Mouse (Mus musculus): ENCODE measurements around the gene Igf1r. TPM values are rescaled to one million over a fixed set of nuclear protein-coding genes. Genes with fewer than 3 reads are reported as not detected.
A peak's percentile ranks its signal among the peaks of the same experiment; 100 is the strongest.

Igf1r gene
- polyA plus RNA-seq, 1 experiment from 2014 or later = 17.2 TPM

DNA sequence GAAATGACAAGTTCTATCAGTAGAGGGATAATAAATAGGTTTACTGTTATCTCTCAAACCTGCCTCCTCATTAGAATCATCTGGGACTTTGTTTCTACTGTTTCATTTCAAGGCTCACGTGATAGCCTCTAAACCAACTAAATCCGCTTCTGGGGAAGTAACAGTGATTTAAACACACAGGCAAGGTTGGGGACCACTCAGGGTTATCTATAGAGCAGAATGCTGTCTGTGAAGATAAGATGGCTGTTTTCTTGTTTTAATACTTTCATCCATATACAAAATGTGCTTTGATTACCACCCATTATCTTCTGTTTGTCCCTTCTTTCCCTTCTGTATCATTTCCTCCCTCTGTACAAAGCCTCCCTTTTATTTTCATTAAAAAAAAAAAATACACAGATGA lies 172.7 kb downstream of the Igf1r start:
- DNase-seq (ENCODE audit: low spot score) (no peak), ATAC-seq (ENCODE audit: insufficient read depth, low FRiP score, low TSS enrichment) (no peak)

DNA sequence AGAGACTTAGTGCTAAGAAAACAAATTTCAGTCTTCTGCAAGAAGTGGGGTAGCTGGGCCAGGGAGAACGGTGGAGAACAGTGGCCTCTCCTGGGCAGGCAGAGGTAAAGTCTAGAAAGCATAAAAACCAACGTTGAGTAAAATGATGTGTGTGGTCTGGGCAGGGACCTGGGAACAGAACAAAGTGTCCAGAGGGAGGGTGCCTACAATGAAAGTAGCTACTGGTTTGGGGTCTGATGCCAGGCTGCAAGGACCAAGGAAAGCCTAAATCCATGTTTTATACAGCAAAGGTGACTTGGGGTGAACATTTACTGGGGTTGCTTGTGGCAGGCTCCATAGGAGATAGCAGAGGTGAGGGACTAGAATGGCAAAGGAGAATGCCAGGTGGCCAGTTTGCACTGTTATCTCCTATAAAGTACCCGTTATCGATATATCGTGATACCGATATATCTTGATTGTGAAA lies 175.2 kb downstream of the Igf1r start:
- no peak for DNase-seq (ENCODE audit: low spot score)
- no peak overlapping the region for H3K9ac ChIP-seq (ENCODE audit: low read length)
- WGBS = 39% methylated on average over 6 of the region's 6 CpGs

More for the DNA sequence above, 172.7 kb downstream of the Igf1r start:
- Histone ChIP-seq H3K9ac (ENCODE audit: low read length) (no peak overlapping the region), H3K27ac (ENCODE audit: low read depth, low read length) (no peak overlapping the region), H3K27me3 (ENCODE audit: control insufficient read depth, insufficient read depth, low read length) (no peaks in the 10 kb centered on the region), H3K4me1 (ENCODE audit: control insufficient read depth, insufficient read depth, low read length) (peaks cover 6% of the 10 kb centered on the region), H3K4me2 (ENCODE audit: low read depth) (no peak overlapping the region), H3K36me3 (ENCODE audit: control insufficient read depth, insufficient read depth, low read length) (no peaks in the 10 kb centered on the region), H3K4me3 (ENCODE audit: low read depth, low read length) (no peak overlapping the region), H3K9me3 (ENCODE audit: control insufficient read depth, low read length) (no peaks in the 10 kb centered on the region)
- 81% methylated on average over 2 of the region's 2 CpGs for WGBS

DNA sequence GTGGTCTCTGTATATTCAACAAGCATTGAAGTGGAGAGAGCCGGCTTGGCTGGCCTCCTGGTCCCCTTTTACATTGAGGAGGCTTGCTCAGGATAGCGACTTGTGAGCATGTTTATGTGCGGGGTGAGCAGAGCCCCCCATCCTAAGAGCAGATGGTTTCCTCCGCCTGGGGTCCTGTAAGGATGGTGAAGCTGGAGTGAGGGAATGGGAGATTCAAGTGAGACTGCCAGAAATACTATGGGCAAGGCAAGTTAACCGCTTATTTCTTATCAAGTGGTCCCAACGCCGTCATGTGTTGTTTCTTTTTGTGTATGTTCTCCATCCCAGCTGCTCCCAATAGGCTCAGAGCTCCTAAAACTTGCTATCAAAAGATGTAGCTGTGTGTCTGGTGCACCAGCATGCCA lies 175.6 kb downstream of the Igf1r start:
- peak; percentile 24 for DNase-seq (ENCODE audit: low spot score)
- no peak overlapping the region; the same call in 1 of the 2 replicates for H3K27ac ChIP-seq (ENCODE audit: low read depth, low read length)
- WGBS = 12% methylated on average over 7 of the region's 7 CpGs
- peak overlapping the region; percentile 56 for H3K9ac ChIP-seq (ENCODE audit: low read length)
- no peaks in the 10 kb centered on the region for H3K9me3 ChIP-seq (ENCODE audit: control insufficient read depth, low read length)
- H3K4me2 ChIP-seq (ENCODE audit: low read depth) = peak overlapping the region; percentile 72
- H3K4me1 ChIP-seq (ENCODE audit: control insufficient read depth, insufficient read depth, low read length) = peaks cover 11% of the 10 kb centered on the region
- no peaks in the 10 kb centered on the region for H3K27me3 ChIP-seq (ENCODE audit: control insufficient read depth, insufficient read depth, low read length)
- no peaks in the 10 kb centered on the region for H3K36me3 ChIP-seq (ENCODE audit: control insufficient read depth, insufficient read depth, low read length)
- no peak for ATAC-seq (ENCODE audit: insufficient read depth, low FRiP score, low TSS enrichment)
- peak overlapping the region; percentile 68 for H3K4me3 ChIP-seq (ENCODE audit: low read depth, low read length)

More for the DNA sequence above, 175.2 kb downstream of the Igf1r start:
- Histone ChIP-seq H3K4me3 (ENCODE audit: low read depth, low read length) (no peak overlapping the region), H3K4me2 (ENCODE audit: low read depth) (no peak overlapping the region; the same call in 1 of the 2 replicates), H3K36me3 (ENCODE audit: control insufficient read depth, insufficient read depth, low read length) (no peaks in the 10 kb centered on the region), H3K27me3 (ENCODE audit: control insufficient read depth, insufficient read depth, low read length) (no peaks in the 10 kb centered on the region), H3K27ac (ENCODE audit: low read depth, low read length) (no peak overlapping the region), H3K9me3 (ENCODE audit: control insufficient read depth, low read length) (no peaks in the 10 kb centered on the region), H3K4me1 (ENCODE audit: control insufficient read depth, insufficient read depth, low read length) (peaks cover 11% of the 10 kb centered on the region)
- no peak for ATAC-seq (ENCODE audit: insufficient read depth, low FRiP score, low TSS enrichment)

DNA sequence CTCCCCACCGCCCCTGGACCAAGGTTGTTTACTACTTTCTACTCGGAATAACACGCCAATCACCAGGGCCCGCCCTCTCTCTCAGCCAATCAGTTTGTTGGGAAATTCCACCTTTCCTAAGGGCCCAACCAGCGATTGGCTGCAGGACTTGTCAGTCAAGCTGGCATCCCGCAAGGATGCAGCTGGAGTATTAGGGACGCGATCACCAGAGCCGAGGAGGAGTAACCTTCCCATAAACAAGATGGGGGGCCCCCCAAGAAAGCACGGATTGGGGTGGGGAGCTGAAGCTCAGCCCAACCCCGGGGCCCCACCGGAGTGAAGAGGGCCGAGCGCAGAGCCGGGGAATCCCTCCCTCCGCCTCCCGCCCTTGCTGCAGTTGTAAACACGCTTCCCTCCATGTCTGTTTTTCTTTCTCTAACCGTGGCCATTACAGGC lies 176.5 kb downstream of the Igf1r start:
- Histone ChIP-seq H3K27me3 (ENCODE audit: control insufficient read depth, insufficient read depth, low read length) (no peaks in the 10 kb centered on the region), H3K9me3 (ENCODE audit: control insufficient read depth, low read length) (no peaks in the 10 kb centered on the region), H3K4me1 (ENCODE audit: control insufficient read depth, insufficient read depth, low read length) (peaks cover 11% of the 10 kb centered on the region), H3K4me2 (ENCODE audit: low read depth) (peak overlapping the region; percentile 72), H3K27ac (ENCODE audit: low read depth, low read length) (peak overlapping the region; percentile 71), H3K9ac (ENCODE audit: low read length) (peak overlapping the region; percentile 56), H3K36me3 (ENCODE audit: control insufficient read depth, insufficient read depth, low read length) (no peaks in the 10 kb centered on the region), H3K4me3 (ENCODE audit: low read depth, low read length) (peak overlapping the region; percentile 68)
- peak; percentile 92 for ATAC-seq (ENCODE audit: insufficient read depth, low FRiP score, low TSS enrichment)
- under 1% methylated on average over 19 of the region's 19 CpGs for WGBS
- peak; percentile 98 for DNase-seq (ENCODE audit: low spot score)

DNA sequence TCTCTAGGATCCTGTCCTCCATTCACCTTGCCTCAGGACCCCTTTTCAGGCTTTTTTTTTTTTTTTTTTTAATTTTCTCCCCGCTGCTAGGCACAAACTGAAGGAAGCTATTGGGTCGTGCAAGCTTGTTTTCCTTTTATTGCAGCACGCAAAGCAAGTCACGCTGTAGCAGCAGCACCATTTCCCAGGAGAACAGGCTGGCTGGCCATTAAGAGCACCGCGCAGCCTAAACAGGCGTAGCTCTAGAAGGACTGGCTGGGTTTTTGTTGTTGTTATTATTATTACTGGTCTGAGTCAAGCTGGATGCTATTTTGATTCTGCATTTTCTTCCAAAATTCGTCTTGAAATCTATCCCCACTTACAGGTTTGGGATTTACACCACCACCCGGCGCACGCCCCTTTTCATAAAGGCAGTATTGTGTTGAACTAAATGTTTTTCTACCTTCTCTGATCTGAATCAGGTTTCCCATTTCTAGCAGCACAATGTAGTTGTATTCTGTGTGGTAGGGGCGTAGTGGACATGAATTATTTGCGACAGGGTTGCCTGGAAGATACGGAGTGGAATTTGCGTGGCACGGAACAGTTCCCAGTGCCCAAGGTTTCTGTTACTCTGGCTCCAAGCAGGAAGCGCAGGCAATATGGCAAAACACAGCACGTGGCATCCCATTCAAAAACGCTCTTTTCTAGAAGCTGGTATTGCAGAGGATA lies 177.1 kb downstream of the Igf1r start:
- ATAC-seq (ENCODE audit: insufficient read depth, low FRiP score, low TSS enrichment) (peak; percentile 55), DNase-seq (ENCODE audit: low spot score) (peak; percentile 91)
- no peaks in the 10 kb centered on the region for H3K9me3 ChIP-seq (ENCODE audit: control insufficient read depth, low read length)
- H3K4me3 ChIP-seq (ENCODE audit: low read depth, low read length) = peak overlapping the region; percentile 68
- H3K27me3 ChIP-seq (ENCODE audit: control insufficient read depth, insufficient read depth, low read length) = no peaks in the 10 kb centered on the region
- 2% methylated on average over 19 of the region's 19 CpGs for WGBS
- H3K36me3 ChIP-seq (ENCODE audit: control insufficient read depth, insufficient read depth, low read length) = no peaks in the 10 kb centered on the region
- peak overlapping the region; percentile 72 for H3K4me2 ChIP-seq (ENCODE audit: low read depth)
- peaks cover 11% of the 10 kb centered on the region for H3K4me1 ChIP-seq (ENCODE audit: control insufficient read depth, insufficient read depth, low read length)
- peak overlapping the region; percentile 71 for H3K27ac ChIP-seq (ENCODE audit: low read depth, low read length)
- H3K9ac ChIP-seq (ENCODE audit: low read length) = peak overlapping the region; percentile 56

DNA sequence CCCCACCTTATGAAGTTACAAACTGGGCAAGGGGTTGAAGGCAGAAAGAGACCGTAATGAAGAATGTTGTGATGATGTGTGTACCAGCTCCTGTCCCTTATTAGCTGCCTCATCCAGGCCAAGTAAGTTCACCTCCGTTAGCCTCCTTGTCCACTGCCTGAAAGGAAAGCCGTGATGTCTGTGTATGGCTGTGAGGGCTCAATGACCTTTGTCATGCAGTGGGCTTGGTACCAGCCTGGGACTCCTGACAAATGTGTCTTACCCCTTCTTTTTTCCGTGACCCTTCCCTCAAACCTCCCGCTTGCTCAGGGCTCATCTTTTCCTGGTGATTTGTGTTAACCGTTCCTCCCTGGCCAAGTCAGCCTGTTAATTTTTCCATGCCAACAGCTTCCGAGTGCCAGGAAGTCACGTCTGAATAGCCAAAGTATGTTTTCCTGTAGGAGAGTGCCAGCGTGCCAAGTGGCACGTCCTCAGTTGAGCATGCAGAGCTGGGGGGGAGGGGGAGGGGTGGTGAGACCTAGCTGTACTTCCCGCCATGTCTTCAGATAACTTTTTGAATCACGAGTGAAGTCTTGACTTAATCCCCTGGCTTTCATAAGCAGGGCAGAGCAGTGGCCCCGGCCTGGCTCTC lies 178.4 kb downstream of the Igf1r start:
- no peaks in the 10 kb centered on the region for H3K36me3 ChIP-seq (ENCODE audit: control insufficient read depth, insufficient read depth, low read length)
- H3K4me2 ChIP-seq (ENCODE audit: low read depth) = no peak overlapping the region
- WGBS = 76% methylated on average over 13 of the region's 13 CpGs
- no peak overlapping the region for H3K4me3 ChIP-seq (ENCODE audit: low read depth, low read length)
- H3K27ac ChIP-seq (ENCODE audit: low read depth, low read length) = no peak overlapping the region
- H3K9ac ChIP-seq (ENCODE audit: low read length) = no peak overlapping the region
- no peaks in the 10 kb centered on the region for H3K9me3 ChIP-seq (ENCODE audit: control insufficient read depth, low read length)
- no peak for ATAC-seq (ENCODE audit: insufficient read depth, low FRiP score, low TSS enrichment)
- no peaks in the 10 kb centered on the region for H3K27me3 ChIP-seq (ENCODE audit: control insufficient read depth, insufficient read depth, low read length)
- DNase-seq (ENCODE audit: low spot score) = no peak
- peaks cover 11% of the 10 kb centered on the region for H3K4me1 ChIP-seq (ENCODE audit: control insufficient read depth, insufficient read depth, low read length)

DNA sequence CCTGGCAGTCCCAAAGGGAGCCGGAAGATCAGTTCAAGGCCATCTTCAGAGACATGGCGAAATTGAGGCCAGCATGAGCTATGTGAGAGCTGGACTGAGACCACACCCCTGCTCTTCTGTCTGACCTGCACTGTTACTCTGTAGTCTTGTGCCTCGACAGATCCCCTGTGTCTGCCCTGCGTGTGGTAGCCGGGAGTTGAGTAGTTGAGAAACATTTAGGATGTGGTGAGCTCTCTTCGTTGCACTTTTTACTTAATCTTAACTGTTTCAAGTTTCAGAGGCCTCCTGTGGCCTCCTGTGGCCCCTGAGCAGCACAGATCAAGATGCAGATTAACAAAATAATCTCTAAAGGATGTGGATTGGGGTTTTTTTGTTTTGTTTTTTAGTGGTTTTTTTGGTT lies 181.1 kb downstream of the Igf1r start:
- no peak for DNase-seq (ENCODE audit: low spot score)
- Histone ChIP-seq H3K27me3 (ENCODE audit: control insufficient read depth, insufficient read depth, low read length) (no peaks in the 10 kb centered on the region), H3K4me1 (ENCODE audit: control insufficient read depth, insufficient read depth, low read length) (peaks cover 6% of the 10 kb centered on the region; the same call in 1 of the 2 replicates), H3K9me3 (ENCODE audit: control insufficient read depth, low read length) (no peaks in the 10 kb centered on the region), H3K4me2 (ENCODE audit: low read depth) (no peak overlapping the region), H3K27ac (ENCODE audit: low read depth, low read length) (no peak overlapping the region), H3K4me3 (ENCODE audit: low read depth, low read length) (no peak overlapping the region), H3K36me3 (ENCODE audit: control insufficient read depth, insufficient read depth, low read length) (no peaks in the 10 kb centered on the region; the same call in 1 of the 2 replicates), H3K9ac (ENCODE audit: low read length) (no peak overlapping the region)
- no peak for ATAC-seq (ENCODE audit: insufficient read depth, low FRiP score, low TSS enrichment)
- 47% methylated on average over 6 of the region's 6 CpGs for WGBS

DNA sequence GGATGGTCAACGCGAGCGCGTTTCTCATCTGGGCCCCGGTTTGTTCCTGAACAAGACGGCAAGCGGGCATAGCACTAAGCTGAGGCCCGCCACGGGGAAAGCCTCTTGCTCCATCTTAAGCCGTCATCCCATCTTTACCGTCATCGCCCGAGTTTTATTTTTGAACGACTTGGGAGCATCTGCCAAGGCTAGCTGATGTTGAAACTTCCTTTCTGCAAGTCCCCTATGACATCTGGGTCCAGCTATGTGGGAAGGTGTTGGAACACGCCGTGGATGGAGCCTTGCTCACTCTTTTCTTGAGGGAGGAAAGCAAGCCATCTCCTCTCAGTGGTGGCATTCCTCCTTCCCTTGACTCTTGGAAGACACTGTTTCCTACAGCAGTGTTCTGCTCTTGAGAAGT lies 182.3 kb downstream of the Igf1r start:
- H3K4me1 ChIP-seq (ENCODE audit: control insufficient read depth, insufficient read depth, low read length) = peaks cover 6% of the 10 kb centered on the region; the same call in 1 of the 2 replicates
- H3K27ac ChIP-seq (ENCODE audit: low read depth, low read length) = no peak overlapping the region
- ATAC-seq (ENCODE audit: insufficient read depth, low FRiP score, low TSS enrichment) (no peak), DNase-seq (ENCODE audit: low spot score) (no peak)
- no peaks in the 10 kb centered on the region; the same call in 1 of the 2 replicates for H3K36me3 ChIP-seq (ENCODE audit: control insufficient read depth, insufficient read depth, low read length)
- H3K4me2 ChIP-seq (ENCODE audit: low read depth) = no peak overlapping the region
- H3K9me3 ChIP-seq (ENCODE audit: control insufficient read depth, low read length) = no peaks in the 10 kb centered on the region
- H3K9ac ChIP-seq (ENCODE audit: low read length) = no peak overlapping the region
- no peak overlapping the region for H3K4me3 ChIP-seq (ENCODE audit: low read depth, low read length)
- WGBS = 93% methylated on average over 16 of the region's 16 CpGs
- H3K27me3 ChIP-seq (ENCODE audit: control insufficient read depth, insufficient read depth, low read length) = no peaks in the 10 kb centered on the region
